Mouse (Mus musculus): ENCODE results near the gene Tmem222.

The Tmem222 gene

DNA sequence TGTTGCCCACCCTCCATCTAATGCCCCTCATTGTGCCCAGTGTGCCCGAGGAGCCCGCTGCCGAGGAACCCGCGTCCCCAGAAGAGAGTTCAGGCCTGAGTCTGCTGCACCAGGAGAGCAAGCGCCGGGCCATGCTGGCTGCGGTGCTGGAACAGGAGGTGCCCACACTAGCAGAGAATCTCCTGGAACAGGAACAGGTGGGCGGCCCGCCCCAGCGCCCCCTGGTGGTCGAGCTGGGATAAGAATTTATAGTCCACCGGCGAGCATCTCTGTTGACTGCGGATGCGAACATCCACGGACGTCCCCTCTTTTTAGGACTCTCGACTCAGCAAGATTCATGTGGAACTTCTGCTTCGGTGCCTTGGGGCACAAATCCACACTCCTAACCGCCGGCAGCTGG, 27.0 kb downstream of the Tmem222 start:
- DNase-seq (ENCODE audit: low spot score), result peak; percentile 52

DNA sequence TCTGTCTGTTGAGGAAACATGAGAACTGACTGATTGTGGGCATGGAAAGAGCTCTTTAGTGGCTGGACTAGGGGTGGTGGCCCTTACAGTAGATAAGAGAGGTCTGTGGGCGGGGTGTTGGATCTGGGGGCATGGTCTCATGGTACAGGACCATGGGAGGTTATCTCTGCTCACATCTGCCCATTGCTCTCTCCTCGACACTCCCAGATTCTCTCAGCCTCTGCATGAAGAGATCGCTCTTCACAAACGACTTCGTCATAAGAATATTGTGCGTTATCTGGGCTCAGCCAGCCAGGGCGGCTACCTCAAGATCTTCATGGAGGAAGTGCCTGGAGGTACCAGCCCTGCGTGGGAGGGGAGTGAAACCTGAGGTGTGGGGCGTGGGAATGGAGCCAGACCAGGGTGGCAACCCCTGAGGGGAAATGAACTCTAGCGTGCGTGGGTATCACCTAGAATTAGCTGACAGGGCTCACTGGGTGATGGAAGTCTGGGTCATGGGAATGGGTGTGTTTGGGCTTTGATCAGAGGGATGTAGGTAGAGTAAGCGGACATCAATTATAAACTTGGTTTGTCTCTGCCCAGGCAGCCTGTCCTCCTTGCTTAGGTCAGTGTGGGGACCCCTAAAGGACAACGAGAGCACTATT, 29.7 kb downstream of the Tmem222 start:
- no peak for DNase-seq (ENCODE audit: low spot score)

GRCm38 (mm10) chr4:133247072-133247471, 30.5 kb downstream of the Tmem222 start:
- no peak for DNase-seq (ENCODE audit: low spot score)

DNA sequence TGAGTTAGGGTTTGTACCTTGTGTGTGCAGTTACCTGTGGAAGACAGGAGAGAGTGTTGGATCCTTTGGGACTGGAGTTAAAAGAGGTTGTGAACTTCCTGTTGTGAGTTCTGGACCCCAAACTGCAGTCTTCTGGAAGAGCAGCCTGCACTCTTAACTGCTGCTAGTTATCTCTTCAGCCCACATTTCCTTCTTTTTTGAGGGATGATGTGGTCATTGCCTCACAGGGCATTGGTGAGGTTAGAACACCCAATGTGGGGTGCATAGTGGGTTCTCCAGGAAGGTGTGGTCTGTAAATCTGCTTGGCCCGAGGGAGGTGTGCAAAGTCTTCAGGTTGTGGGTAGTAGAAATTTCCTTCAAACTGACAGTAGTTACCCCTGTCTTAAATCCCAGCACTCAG, 33.3 kb downstream of the Tmem222 start:
- DNase-seq (ENCODE audit: low spot score), result no peak

GRCm38 (mm10) chr4:133243538-133243937, 34.1 kb downstream of the Tmem222 start:
- no peak for DNase-seq (ENCODE audit: low spot score)

- DNase-seq (ENCODE audit: low spot score), result no peak
These were observed 34.9 kb downstream of the Tmem222 start for GRCm38 (mm10) chr4:133242710-133243109.

DNA sequence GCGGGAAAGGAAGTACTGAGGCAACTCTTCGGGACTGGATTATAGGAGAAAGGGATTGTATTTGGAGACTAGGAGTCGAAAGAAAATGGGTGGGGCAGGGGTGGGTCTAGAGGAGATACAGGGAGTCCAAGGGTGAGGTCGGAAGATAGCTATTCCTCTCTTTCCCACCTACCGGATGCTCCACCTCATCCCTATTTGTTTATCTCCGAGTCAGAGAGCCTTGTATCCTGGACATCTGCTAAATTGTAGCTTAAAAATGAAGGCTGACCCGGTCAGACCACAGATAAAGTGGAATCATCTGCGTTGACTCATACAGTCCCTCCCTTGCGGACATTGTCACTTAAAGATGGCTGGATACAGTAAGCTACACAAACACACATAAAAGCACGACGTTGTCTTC, 35.7 kb downstream of the Tmem222 start:
- DNase-seq (ENCODE audit: low spot score), result no peak

DNA sequence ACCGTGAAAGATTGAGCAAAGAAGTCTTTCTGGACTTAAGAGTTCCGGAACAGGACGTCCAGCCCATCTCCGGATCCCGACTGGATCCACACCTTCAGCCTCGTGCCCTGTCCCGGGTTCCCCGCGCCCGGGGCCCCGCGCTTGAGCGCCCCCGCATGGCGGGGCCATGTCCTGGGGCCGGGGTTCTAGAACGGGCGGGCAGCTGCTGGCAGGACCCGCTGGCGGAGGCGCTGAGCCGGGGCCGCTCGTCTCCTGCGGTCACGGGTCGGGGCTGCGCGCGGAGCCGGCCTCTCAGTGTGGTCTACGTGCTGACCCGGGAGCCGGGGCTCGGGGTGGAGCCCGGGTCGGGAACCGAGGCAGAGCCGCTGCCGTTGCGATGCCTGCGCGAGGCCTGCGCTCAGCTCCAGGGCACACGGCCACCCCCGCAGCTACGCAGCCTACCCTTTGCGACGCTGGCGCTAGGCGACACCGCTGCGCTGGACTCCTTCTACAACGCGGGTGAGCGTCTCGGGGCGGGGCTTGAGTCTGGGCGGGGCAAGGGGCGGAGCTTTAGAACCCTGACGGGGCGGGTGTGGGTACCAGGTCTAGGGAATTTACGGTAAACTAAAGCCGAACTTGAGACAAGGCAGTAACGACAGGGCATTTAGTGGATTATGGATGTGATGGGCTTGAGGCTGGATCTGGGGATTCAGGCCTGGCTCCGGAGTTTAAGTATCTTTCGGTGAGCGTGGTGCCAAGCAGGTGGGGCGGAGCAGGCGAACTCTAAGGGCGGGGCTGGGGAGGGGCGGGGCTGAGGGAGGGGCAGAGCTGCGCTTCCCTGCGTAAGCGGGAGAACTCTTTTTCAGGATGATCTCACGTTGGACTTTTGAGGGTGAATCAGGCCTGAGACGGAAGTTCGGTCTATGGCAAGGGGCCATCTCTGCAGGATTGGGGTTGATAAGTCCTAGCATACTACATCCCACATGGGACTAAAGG, 36.4 kb downstream of the Tmem222 start:
- DNase-seq (ENCODE audit: low spot score), result peak; percentile 76

GRCm38 (mm10) chr4:133240490-133240921, 37.1 kb downstream of the Tmem222 start, which contains the start of gene Map3k6:
Gene Map3k6 (plus strand): TSS chr4:133240818.
- DNase-seq (ENCODE audit: low spot score), result no peak

- no peak for DNase-seq (ENCODE audit: low spot score)
These were observed 39.7 kb downstream of the Tmem222 start for GRCm38 (mm10) chr4:133237911-133238310.

DNA sequence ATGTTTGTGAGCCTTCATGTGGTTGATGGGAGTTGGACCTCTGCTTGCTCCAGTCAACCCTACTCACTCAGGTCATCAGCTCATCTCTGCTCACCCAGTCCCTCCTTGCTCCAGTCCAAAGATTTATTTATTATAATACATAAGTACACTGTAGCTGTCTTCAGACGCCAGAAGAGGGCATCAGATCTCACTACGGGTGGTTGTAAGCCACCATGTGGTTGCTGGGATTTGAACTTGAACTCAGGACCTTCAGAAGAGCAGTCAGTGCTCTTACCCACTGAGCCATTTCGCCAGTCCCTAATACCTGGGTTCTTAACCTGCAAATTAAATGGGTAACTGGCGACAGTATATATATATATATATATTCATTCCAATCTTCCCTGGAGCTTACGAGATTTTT, 42.2 kb downstream of the Tmem222 start:
- no peak for DNase-seq (ENCODE audit: low spot score)

DNA sequence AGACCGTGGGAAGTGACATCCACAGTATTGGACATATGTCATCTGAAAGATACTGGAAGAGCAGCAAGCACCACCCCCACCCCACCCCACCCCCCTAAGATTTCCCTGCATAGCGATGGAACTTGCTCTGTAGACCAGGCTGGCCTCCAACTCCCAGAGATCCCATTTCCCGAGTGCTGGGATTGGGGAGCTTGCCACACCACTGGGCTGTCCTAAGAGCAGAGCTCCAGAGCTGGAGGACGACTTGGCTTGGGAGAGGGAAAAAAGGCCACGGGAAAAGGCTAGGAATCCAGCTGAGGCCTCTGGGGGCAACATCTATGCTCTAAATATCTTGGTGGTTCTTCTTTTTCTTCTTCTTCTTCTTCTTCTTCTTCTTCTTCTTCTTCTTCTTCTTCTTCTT, 42.8 kb downstream of the Tmem222 start:
- DNase-seq (ENCODE audit: low spot score), result no peak

DNA sequence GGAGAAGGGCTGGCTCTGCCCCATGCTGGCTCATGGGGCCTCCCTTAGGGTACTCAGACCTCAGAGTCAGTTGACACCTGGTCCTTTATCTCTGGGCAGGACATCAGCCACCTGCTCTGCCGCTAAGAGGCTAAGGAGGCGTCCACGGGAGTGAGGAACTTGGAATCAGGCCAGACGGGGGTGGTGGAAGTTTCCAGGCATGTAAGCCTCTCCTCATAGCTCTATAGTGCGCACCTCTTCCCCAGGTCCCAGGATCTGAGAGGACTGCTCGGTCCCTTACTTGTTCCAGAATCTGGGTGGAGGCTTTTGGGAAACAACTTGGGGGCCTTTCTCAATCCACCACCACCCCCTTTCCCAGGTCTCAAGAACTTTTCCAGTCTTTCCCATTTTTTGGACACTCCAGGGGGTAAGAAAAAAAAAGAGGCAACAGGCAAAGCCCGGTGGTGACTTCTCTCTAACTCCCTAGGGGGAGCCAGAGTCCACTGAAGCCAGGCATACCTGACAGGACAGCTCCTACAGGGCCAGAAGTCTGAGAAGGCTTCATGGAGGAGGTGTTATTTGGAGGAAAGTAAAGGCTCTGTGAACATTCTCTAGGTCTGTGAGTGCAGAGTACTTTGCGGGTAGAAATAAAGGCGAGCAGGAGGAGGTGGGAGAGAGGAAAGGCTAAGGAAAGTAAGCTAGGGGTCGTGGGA, 44.2 kb downstream of the Tmem222 start:
- DNase-seq (ENCODE audit: low spot score), result no peak

DNA sequence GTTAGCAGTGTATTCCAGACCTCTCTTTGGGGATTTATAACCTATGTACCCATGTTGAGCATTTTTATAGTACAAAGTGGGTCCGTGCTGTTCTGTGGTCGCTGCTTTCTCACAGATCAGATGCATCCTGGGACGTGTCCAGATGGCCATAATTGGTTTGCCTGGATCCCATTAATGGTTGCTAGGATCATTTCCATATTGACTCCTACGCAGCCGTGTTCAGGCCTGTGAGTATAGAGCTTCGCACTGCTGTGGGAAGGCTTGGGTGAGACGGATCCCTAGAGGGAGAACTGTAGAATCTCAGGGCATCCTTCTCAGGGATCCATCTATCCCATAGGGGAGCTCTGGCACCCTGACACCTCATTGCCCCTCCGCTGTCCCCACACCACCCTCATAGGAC, 48.0 kb downstream of the Tmem222 start:
- no peak for DNase-seq (ENCODE audit: low spot score)

- no peak for DNase-seq (ENCODE audit: low spot score)
These were observed 50.0 kb downstream of the Tmem222 start for GRCm38 (mm10) chr4:133227636-133228035.

DNA sequence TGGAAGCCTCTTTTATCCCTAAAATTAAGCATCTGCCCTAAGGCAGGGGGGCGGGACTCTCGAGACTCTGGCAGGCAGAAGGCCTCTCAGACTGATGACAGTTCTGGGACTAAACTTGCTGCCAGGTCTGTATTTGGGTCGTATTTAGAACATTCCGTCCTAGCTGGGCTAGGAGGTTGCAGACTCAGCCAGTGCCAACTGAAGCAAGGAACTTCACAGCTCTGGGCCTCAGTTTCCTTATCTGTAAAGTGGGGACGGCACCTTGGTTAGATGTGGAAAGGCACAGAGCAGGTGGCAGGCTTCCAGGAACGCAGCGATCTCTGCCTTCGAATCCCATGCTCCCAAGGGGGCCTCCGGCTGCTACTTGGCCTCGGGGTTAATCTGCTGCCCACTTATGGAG, 51.5 kb downstream of the Tmem222 start:
- DNase-seq (ENCODE audit: low spot score), result no peak

DNA sequence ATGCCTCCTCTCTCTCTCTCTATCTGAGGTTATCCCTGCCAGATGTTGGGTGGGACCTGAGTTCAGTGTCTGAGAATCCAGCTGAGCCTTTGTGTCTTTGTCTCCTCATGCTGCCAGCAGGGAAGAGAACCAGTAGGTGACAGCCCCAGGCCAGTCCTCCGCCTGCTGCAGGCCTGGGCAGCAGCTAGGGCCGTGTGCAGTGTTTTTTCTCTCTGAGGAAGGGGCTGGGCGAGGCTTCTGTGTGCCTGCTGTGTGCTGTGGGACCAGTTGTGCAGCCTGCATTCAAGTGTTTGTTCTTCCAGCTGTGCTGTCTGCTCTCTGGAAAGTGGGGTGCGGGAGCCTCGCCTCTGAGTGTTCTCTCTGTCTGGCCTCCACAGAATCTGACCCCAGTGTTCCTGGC, 53.7 kb downstream of the Tmem222 start:
- DNase-seq (ENCODE audit: low spot score), result no peak

DNA sequence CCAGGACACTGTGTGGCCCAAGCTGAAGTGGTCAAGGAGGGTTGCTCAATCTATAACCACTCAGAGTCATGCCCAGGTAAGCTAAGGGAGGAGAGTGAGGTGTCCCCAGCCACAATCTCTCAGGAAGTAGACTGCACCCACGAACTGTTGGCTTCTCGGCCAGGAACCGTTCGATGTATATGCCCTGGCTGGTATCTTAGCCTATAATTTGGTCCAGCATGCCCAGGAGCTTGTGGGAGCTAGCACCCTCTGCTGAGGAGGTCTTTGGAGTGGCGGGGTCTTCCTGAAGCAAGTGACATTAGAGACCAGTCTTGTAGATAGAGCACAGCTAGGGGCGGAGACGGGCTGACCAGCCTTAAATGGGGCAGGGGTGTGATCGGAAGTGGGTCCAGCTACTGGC, 55.9 kb downstream of the Tmem222 start:
- DNase-seq (ENCODE audit: low spot score), result no peak

GRCm38 (mm10) chr4:133220656-133221055, 56.9 kb downstream of the Tmem222 start:
- no peak for DNase-seq (ENCODE audit: low spot score)

GRCm38 (mm10) chr4:133218745-133219144, 58.8 kb downstream of the Tmem222 start:
- no peak for DNase-seq (ENCODE audit: low spot score)

GRCm38 (mm10) chr4:133217641-133218040, 60.0 kb downstream of the Tmem222 start:
- DNase-seq (ENCODE audit: low spot score), result no peak

Measured in left cerebral cortex, adult 11 months (tissue).